Mouse (Mus musculus) kidney, adult 11 months (tissue): ENCODE results near the gene Sap30.

ENCODE experiments used
- DNase-seq: peaks from one replicate; pipeline ENCODE4 v3.0.0; 2022

Sap30 gene

DNA sequence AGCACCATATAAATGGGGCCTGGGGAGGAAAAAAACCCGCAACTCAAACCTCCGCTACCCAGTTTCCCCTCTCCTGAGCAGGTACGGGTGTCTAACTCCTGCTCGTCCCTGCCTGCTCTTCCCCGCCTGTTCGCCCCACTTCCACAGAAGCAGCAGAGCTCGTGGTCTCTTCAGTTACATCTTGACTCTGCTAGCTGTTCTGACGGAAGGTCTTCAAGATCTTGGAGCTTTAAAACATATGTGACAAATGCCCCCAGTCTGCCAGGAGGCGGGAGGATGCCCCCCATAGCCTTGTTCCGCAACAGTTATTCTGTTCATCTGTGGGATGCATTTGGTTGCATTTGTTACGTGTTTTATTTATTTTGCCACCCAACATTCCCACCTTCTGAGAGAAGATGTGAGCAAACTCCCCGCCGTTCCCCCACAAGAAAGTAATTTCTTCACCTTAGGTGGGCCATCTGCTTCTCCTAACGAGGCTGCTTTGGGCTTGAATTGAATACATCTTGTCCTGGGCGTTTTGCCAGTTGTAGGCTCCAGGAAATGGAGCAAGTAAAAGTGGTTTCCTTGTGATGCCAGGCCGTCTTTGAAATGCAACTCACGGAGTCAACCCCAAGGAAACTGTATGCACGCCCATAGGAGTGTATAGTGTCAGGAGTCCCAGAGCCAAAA is 51.8 kb downstream of the Sap30 start:
- DNase-seq = no peak

DNA sequence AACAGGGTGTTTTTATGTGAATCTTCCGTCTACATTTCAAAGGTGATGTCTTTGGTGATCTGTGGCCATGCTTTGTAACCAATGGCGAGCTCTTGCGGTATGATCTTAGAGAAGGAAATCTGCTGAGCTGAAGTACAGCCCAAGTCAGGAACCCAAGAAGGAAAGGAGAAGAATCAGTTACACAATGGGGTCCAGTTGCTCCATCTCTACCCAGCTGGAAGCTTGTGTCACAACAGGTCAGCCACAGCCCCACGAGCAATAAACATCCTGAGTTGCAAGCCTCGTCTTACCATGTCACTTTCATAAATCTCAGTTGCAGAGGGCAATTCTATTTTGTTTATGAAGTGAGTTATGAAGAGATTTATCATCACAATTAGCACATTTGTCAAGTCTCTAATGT is 54.9 kb downstream of the Sap30 start:
- DNase-seq = no peak
